Mouse (Mus musculus) cerebellum, postnatal 10 days (tissue): ENCODE measurements around the gene Hamp2.
A peak's percentile ranks its signal among the peaks of the same experiment; 100 is the strongest.
"Not testable (repeated sequence)": the region's sequence is repeated elsewhere in the genome, so short reads cannot be mapped to it uniquely, and the experiment has no call there.

ENCODE experiments used
- DNase-seq, 2 experiments: peaks; one replicate each; pipeline ENCODE4 v3.0.0; 2021; ENCODE audit warnings: mixed read lengths in 2 of 2

Hamp2 gene

DNA sequence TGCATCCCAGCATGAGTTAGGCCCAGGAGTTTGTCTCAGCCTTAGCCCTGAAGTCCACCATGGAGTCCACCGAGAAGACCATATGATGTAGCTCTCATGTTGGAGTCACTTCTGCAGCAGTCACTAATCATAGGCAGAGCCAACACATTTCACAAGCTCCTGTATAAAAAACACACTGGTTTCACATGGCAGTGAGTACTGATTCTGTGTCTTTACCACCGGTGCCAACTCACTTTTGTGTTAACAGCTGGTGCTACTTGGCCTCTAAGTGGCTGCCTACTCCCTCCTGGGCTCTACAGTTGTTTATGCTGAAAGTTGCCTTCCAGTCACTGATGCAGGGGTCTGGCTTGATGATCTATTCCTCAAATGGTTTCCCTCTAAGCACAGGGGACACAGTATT lies at the start of gene Hamp2:
Hamp2 (minus strand) TSS at position 101 of the 400 bp plus-strand sequence.
- not testable (repeated sequence) for DNase-seq

DNA sequence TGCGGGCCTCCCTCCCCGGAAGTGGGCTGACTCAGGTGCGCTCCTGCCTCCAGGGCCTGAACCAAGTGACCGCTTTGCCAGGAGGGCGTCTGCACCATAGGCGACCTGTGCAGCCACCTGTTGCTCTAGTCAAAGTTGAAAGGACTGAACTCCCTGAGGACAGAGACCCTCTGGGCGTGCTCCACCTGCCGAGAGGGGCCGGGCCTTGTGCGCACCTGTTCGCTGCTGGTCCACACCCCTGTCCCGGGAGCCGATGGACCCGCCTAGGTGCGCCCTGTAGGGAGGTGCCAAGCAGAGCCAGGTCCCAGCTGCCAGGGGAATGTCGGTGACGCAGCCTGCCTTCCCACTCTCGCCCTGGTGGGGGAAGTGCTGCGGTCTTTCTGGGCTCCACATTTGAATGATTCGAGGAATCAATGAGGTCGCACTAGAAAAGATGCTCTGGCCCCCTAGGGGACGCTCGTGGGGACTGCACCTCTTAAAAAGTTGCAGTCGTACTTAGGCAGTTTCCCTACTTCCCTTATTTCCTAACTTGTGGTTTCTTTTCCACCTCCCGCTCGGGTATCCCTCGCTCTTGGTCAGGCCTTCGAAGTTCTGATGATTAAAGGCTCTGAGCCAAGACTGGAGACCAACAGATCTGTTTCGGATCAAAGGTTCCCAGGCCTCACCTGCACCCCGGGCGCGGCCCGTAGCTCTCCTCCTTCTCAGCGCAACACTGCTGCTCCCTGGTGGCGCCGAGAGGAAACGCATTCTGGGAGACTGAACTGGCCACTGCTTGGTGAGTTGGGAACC lies 49.2 kb upstream of the Hamp2 start, which contains the start of gene Fam187b:
Fam187b (plus strand) TSS at position 290 of the 789 bp plus-strand sequence.
- DNase-seq: peak; percentile 93

DNA sequence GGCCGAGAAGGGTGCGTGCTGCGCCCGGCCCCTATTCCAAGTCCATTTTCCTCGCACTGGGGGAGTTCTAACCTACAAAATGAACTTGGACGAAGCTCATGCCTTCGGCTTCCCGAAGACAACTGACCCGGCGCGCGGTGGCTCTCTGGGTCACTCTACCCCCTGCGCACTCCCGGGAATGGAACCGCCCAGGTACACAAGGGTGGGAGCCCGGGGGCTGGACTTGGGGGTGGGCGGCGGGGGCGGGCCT lies 48.7 kb upstream of the Hamp2 start, which contains the start of gene Lsr:
Lsr (minus strand) TSS at position 214 of the 250 bp plus-strand sequence.
- DNase-seq: no peak

DNA sequence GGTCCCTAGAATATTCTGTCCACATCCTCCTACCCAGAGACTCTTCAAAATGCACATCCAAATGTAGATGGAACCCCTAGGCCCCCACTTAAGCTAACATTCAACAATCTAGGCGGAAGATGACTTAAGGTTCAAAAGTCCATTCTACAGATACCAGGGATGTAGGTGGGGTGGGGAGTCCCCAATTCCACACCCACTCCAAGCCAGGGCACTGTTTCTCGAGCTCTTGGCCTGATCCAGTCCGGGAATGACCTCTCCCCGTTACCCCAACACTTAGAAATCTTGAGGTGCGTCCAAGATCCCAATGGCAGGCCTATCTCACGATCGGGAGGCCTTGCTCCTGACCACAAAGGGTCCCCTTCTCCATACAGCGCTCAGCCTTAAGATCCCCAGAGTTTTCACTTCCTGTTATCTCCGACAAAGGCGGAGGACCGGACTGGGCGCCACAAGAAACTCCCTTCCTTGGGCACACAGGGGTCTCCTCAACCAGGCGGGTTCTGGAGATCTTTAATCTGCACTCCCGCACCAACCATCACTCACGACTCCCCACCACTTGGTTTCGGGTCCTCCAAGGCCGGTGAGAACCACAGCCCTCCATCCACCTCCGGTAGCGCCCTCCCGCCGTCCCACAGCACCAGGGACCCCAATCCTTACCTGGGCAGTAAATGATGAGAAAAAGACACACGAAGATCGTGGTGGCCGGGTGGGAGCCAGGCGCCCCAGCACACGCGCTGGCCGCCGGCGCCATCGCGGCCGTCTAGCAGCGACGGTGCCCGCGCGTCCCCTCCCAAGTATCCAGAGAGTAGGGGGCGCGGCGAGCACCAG lies 48.2 kb upstream of the Hamp2 start:
- DNase-seq: no peak

DNA sequence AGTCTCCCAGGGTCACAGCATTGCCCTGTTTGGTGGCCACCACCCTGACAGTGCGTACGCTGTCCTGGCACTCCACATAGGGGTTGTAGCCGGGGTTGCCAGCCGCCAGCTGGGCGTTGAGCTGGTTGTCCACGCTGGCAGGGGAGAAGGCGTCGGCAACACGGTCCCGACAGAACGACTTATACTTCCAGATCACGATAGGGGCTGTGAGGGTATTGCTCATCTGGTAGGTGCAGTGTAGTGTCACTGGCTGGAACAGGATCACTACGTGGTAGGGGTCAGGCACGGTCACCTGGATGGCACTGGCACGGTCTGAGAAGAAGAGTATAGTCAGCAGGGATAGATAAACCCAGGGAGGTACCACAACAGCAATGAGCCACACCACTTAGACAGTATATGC lies 47.4 kb upstream of the Hamp2 start:
- no peak for DNase-seq

DNA sequence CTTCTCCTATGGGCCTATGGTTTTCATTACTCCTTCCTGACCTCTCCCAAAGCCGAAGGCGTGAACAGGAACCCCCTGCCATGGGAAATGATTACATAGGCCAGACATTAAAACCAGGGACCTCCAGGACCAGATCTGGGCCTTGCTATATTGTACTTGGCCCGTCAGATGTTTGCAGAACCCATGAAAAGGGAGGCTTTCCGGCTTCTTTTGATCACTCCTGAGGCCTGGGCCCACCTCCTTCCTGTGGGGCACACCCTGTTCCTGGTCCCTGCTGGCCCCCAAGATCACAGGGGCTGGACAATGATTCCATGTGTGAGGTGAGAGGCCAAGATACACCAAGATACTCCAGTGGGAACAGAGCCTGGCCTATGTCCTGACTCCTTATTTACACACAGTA lies 44.7 kb upstream of the Hamp2 start:
- DNase-seq: no peak

DNA sequence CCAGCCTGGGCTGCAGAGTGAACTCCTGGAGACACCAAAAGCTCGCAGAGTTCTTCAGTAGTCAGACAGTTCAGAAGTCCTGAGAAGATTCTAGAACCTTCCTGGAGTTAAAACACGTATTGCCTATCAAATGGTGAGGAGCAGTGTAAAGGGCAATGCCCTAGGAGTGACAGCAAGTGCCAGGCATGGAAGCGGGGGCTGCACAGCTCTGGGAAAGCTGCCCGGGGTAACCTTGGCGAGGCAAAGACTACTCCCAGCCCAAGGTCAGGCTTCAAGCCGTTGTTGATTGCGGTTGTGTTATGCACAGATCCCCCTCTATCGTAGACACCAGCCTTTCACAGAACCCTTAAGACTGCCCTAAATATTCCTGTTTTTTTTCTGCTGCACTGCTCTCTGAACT lies 44.1 kb upstream of the Hamp2 start:
- DNase-seq: no peak

DNA sequence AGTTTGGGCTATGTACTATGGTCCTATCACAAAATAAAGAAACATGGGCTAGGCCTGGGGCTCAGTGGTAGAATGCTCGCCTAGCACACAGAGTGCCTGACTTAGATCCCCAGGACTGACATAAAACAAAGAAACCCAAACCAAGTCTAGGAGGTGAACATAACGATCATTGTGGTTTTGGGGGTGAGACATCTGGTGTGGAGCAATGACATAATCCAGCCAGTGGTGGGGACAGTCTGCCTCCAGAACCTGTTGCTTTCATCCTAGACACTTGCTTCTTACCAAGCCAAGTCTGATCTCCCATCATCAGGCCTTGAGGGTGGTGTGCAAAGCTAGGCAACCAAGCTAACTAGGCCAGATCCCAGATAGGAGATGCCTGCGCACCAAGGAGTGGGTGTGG lies 42.2 kb upstream of the Hamp2 start:
- DNase-seq: no peak

DNA sequence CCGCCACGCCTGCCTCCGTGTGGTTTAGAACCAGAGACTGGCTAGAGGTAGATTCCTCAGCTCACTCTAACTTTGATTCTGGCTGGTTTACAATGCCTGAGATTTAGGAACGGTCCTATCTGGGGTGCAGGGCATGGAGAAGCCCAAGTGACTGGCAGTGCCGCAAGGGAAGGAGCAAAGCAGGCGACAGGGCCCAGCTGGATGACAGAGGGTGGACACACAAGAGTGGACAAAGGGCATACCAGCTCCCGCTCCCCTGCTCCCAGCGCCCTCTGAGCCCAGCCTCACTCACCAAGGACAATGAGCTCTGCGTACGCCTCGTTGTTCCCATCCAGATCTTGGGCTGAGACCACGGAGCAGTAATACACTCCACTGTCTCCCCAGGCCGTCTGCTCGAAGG lies 41.2 kb upstream of the Hamp2 start:
- DNase-seq: no peak

DNA sequence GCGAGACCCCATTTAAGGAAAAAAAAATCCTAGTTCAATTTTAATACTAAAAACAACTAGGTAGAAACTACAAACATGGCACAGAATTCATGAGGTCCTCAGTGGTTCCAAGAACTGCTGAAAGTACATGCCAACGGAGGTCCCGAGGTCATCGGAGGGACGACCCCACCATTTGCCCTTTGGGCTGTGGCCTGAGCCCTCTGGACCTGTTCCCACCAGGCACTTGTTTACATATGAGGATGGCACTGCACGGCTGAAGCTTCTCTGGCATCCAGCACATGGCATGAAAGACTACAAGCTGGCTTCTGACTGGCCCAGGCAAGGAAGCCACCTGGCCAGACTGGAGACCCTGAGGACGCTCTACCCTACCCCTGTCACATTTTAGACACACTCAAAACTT lies 39.9 kb upstream of the Hamp2 start:
- DNase-seq: no peak

DNA sequence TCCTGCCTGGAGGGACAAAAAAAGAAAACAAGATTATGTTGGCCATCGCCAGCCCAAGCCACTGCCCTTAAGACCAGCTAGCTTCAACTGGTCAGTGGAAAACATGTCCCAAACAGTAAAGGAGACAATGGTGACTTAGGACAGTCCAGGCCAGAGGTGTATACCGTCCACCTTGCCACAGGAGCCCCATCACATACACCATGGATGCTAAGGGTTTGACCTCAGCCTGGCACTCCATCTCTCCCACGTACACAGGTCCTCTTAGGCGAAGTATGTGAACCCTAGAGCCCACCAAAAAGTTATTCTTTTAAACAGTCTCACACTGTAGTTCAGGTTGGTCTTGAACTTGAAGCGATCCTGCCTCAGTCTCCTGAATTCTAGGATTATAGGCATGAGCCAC lies 38.4 kb upstream of the Hamp2 start:
- no peak for DNase-seq

DNA sequence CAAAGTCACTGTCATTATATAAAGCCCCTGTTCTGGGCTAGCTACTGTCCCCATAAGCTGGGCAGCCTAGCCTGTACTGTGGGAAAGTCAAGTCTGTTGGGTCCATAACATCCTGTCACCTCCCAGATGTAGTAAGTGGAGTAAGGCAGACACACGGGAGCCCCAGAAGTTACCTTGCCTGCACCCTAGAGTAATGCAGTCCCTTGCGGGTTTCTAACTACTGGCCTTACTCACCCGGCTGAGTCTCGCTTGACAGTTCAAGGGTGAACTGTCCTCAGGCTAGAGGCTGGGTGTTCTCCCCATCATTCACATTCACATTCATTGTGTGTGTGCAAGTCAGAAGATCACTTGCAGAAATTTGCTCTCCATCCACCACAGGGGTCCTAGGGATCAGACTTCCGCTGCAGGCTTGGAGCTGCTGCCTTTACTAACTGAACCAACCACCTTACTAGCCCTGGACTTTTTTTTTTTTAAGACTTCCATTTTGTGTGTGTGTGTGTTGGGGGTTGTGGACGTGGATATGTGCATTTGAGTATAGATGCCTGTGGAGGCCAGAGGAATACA lies 35.4 kb upstream of the Hamp2 start:
- DNase-seq: no peak

DNA sequence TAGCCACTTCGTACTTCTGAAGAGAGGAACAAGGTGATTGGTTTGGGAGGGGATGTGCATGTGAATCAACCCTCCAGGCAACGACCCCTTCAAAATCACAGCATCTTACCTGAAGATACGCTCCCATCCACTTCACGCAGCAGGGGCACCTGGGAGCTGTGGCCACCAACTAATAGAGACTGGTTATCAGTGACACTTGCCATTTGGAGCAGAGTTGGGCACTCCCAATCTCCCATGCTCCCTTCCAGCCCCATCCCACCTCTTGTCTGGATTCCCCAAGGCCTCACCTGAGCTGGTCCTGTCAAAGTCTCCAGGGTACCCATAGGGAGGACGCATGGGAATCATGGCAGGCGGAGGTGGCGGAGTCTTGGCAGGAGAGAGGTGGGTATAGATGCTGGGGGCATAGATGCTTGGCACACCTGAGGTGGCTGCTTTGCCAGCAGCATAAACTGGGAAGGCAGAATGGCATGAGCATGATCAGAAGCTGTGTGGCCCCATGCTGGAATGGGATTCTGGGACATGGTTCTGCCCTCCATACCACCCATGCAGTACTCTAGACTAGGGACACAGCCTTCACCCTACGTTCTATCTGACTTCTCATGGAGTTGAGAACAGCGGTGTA lies 34.5 kb upstream of the Hamp2 start:
- DNase-seq: no peak

DNA sequence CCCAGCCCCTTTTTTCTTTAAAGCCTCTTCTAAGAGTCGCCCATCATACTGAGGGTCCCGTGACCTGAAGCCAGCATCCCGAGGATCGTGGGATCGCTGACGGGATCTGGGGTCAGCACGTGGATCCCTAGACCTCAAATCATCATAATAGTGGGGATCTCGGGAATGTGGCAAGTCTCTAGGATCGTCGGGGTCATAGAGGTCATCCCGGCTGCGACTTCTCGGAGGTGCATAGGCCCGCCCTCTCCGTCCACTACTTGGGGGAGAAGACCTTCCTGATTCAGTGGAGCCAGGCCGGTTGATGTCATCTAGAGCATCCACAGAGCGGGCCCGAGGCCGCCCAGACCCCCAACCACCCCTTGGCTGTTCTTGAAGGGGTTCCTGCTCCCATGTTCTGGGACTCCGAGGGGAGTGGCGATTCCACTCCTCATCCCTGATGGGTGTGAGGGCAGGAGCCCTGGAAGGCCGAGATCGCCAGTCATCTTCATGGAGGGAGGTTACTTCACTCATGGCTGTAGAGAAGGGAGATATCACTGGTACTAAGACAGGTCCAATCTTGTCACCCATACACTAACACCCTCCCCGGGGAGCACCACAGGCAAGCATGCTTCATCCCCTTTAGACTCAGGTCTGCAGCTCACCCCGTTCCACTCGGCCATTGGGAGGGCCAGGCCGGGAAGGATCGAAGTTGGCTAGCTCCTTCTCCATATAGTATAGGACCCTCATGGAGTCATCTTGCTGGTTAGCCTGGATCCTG lies 33.8 kb upstream of the Hamp2 start:
- peak; percentile 45 to 53 for DNase-seq

DNA sequence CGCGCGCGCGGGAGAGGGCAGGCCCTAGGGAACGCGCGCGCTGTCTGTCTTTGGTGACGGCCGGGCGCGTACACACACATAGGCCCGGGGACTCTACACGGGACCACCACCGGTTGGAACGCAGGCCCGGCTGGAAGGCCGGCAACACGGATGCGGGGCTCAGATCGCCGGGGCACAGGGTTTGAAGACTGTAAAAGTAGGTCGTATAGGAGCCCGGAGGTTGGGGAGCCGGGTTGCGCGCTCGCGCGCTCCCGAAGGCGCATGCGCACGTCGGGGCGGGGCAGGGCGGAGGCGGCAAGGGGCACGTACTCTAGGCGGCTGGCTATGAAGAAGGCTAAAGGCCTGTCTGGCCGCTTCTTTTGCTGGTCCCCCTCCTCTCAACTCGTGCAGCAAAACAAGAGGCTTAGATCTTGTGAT lies 32.9 kb upstream of the Hamp2 start:
- DNase-seq: peak; percentile 96

DNA sequence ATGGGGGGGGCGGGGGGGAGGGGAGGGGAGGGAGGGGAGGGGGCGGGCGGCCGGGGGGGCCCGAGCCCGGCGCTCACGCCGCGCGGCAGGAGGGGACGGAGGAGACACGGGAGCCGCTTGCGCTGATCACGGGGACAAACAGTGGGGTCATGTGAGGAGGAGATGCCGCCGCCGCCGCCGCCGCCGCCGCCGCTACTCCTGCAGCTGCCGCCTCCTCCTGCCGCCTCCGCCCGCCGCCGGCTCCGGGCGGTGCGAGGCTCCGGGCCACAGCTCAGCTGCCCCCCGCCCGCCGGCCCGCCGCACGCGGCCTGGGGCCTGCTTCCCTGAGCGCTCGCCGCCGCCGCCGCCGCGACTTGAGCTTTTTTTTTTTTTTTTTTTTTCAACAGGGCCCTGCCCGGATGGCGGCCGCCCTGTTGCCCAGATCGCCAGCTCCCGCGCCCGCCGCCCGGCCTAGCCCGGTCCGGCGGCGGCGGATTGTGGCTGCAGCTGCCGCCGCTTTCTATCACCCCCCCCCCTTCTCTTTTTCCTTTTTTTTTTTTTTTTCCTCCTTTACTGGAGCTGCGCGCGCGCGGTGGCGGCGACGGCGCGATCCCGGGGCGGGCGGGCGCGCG lies 32.4 kb upstream of the Hamp2 start, which contains the start of gene Usf2:
Usf2 (minus strand) TSS at position 48 of the 611 bp plus-strand sequence.
- DNase-seq: peak; percentile 89 to 91

DNA sequence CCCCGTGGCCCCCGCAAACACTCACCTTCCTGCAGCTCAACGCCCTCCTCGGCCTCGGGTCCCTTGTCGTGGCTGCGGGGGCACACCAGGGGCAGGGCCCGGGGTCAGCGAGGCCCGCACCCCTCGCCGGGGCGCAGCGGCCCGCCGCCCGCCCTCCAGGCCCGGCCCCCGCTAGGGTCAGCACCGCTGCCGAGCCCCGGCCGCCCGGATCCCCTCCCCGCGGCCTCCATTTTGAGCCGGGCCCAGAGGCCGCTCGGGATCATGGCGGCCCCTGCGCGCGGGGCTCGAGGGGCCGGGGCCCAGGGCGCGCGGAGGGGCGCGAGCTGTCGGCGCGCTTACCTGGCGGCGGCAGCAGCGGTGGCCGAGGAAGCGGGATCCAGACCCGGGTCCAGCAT lies 31.9 kb upstream of the Hamp2 start:
- peak; percentile 69 to 79 for DNase-seq

DNA sequence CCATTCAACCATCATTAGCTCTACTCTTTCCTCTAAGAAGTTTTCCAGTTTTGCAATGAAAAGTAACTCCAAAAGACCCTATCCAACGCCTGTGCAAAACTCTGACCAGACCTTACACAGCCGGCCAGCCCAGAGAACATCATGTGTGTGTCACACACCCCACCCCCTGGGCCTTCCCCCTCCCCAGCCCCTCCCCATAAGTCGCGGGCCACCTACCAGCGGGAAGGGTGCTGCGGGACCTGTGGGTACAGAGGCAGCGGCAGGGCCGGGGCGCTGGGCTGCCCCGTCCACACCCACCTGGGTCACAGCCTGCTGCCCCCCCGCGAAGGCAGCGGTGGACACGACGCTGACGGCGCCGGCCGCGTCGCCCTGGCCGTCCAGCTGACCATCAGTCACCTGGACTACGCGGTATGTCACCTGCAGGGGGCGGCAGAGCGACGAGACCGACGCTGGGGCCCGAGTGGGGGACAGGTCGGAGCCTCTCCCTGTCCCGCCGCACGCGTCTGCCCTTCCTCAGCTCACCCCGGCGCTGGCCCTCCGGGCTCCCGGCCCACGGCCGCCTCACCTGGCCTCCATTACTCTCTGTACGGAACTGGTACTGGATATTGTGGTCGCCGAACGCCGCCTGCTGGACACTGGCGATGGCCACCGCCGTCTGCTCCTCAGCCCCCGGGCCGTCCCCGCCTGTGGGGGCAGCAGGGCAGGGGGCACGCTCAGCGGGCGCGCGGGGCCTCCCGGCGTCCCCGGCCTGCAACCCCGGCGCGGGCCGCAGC lies 31.3 kb upstream of the Hamp2 start:
- DNase-seq: peak; percentile 95 to 97

DNA sequence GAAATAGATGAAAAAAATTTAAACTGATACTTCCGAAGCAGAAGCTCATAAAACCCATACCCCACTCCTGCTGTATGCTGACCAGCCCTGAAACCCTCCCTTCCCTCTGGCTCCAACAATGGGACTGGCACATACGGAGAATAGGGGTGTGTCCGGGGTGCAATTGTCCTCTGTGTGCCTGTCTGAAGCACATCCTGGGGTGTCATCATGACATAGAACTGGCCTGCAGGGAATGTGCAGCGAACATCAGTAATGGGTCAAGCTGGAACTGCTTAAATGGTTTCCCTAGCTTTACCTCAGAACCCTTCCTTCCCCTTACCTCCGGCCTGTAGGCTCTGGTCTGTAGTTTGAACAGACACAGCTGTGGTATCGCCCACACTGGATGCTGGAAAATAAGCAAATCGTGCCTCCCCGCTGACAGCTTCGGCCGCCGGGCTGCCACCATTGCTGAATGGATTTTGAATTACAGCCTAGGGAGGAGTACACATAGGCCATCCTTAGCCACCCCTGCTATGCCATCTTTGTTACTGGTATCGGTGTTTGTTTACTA lies 30.6 kb upstream of the Hamp2 start:
- DNase-seq: no peak

DNA sequence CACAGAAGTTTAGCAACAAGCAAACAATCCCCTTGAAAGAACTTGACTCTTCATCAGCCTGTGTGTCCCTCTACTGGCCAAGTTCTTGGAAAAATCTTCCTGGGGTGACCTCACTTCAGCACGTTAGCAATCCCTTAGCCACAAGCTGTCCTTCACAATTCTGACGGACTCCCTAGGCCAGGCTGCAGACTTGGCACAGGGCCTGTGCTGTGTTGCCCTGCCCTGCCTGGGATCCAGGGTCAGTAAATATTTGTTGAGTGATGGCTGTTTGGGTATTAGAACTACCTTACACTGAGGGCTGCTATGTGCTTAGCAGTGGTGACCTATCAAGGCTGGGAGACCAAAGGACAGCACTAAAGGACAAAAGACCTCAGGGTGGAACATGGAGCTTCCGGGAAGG lies 29.6 kb upstream of the Hamp2 start:
- no peak for DNase-seq

DNA sequence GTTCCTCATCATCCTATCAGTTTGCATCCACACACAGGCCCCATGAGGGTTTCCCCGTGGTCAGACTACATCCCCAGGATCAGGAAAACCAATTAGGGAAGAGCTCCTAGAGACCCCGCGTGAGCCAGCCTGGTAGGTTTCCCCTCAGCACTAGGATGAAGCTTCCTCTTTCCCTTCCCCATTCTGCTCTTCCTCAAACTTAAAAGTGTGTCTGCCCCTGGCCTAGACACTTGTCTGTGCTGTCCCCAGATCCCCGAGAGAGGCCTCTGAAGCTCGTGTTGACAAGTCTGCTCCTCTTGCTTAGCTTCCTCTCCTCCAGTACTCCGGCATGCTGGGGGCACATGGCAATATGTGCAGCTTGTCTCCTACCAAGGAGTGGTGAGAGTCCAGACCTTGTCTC lies 29.0 kb upstream of the Hamp2 start:
- DNase-seq: no peak
